Mouse (Mus musculus) myocyte (in vitro differentiated cells): ENCODE results near the gene Xrra1. TPM values are rescaled to one million over a fixed set of nuclear protein-coding genes. Genes with fewer than 3 reads are reported as not detected.

Experiments
- H3K27me3 ChIP-seq: one replicate; pipeline ENCODE4 v1.6.1; 2011; ENCODE audit not compliant: control insufficient read depth, insufficient read depth, insufficient read length
- H3K36me3 ChIP-seq: one replicate; pipeline ENCODE4 v1.6.1; 2011; ENCODE audit not compliant: control insufficient read depth, insufficient read depth
- H3K4me2 ChIP-seq: one replicate; pipeline ENCODE4 v1.6.1; 2011; ENCODE audit warnings: low read depth, control low read depth
- H3K4me3 ChIP-seq: one replicate; pipeline ENCODE4 v1.5.1; 2011; ENCODE audit warnings: mild to moderate bottlenecking, control low read depth, moderate library complexity
- H3K79me2 ChIP-seq: one replicate; pipeline ENCODE4 v1.6.1; 2011; ENCODE audit not compliant: control insufficient read depth, insufficient read depth
- H3ac ChIP-seq: one replicate; pipeline ENCODE4 v1.6.1; 2011; ENCODE audit not compliant: control insufficient read depth, insufficient read length
- CEBPB ChIP-seq: IDR thresholded peaks from 2 replicates; pipeline ENCODE4 v1.6.1; 2011; ENCODE audit warnings: mild to moderate bottlenecking, moderate library complexity; ENCODE audit not compliant: poor library complexity, insufficient read depth, severe bottlenecking
- E2F4 ChIP-seq: IDR thresholded peaks from one replicate; pipeline ENCODE4 v1.6.1; 2011; ENCODE audit warnings: mild to moderate bottlenecking, control low read depth, moderate library complexity; ENCODE audit not compliant: insufficient read depth
- MAX ChIP-seq: IDR thresholded peaks from one replicate; pipeline ENCODE4 v1.6.1; 2011; ENCODE audit warnings: low read depth, mild to moderate bottlenecking, control low read depth
- MYOD1 ChIP-seq, 3 experiments: IDR thresholded peaks; one replicate each; pipeline ENCODE4 v1.6.1; 2011; ENCODE audit warnings: control low read depth in 2 of 3, low read depth in 2 of 3, mild to moderate bottlenecking in 2 of 3, moderate library complexity in 1 of 3; ENCODE audit not compliant: insufficient read length in 2 of 3, control insufficient read depth in 1 of 3
- MYOG ChIP-seq, 3 experiments: IDR thresholded peaks; one replicate each; pipeline ENCODE4 v1.6.1; 2011; ENCODE audit warnings: control low read depth in 2 of 3, low read depth in 2 of 3, mild to moderate bottlenecking in 2 of 3; ENCODE audit not compliant: insufficient read length in 2 of 3, control insufficient read depth in 1 of 3, insufficient read depth in 1 of 3
- POLR2A ChIP-seq: IDR thresholded peaks from one replicate; pipeline ENCODE4 v1.6.1; 2011; ENCODE audit warnings: low read depth, mild to moderate bottlenecking, control low read depth, moderate library complexity; ENCODE audit not compliant: insufficient read length
- POLR2AphosphoS2 ChIP-seq: IDR thresholded peaks from one replicate; pipeline ENCODE4 v1.6.1; 2011; ENCODE audit warnings: low read depth, control low read depth; ENCODE audit not compliant: insufficient read length
- REST ChIP-seq: IDR thresholded peaks from one replicate; pipeline ENCODE4 v1.6.1; 2011; ENCODE audit warnings: mild to moderate bottlenecking, control low read depth, moderate library complexity; ENCODE audit not compliant: insufficient read depth, insufficient read length
- SRF ChIP-seq: IDR thresholded peaks from one replicate; pipeline ENCODE4 v1.6.1; 2011; ENCODE audit warnings: low read depth; ENCODE audit not compliant: control insufficient read depth, insufficient read length
- TCF12 ChIP-seq: IDR thresholded peaks from one replicate; pipeline ENCODE4 v1.6.1; 2011; ENCODE audit warnings: mild to moderate bottlenecking, control low read depth; ENCODE audit not compliant: poor library complexity, insufficient read depth, severe bottlenecking
- TCF3 ChIP-seq: IDR thresholded peaks from one replicate; pipeline ENCODE4 v1.6.1; 2011; ENCODE audit warnings: low read depth, control low read depth; ENCODE audit not compliant: insufficient read length
- USF1 ChIP-seq: IDR thresholded peaks from one replicate; pipeline ENCODE4 v1.6.1; 2011; ENCODE audit warnings: low read depth, mild to moderate bottlenecking, control low read depth, moderate library complexity
- polyA plus RNA-seq: library from polyadenylated mRNA; unstranded; fragments of >200 nt; fragmentation: generic; extraction: Trizol; gene quantifications from one replicate; pipeline ENCODE4 v1.2.1, GENCODE M21; 2012; ENCODE audit warnings: missing spikeins

The Xrra1 gene
- polyA plus RNA-seq, 1 experiment: 0.31 TPM

GRCm38 (mm10) chr7:99858175-99858812, 622 bp upstream of the Xrra1 start:
- H3K36me3 ChIP-seq: peaks cover 9% of the 10 kb centered on the region
- H3K4me3 ChIP-seq: peak overlapping the region; percentile 84
- peak overlapping the region; percentile 30 for H3ac ChIP-seq
- no peaks in the 10 kb centered on the region for H3K27me3 ChIP-seq
- TF ChIP-seq SRF (no peak), E2F4 (no peak)
- peaks cover 47% of the 10 kb centered on the region for H3K79me2 ChIP-seq
- peak overlapping the region; percentile 99 for H3K4me2 ChIP-seq

GRCm38 (mm10) chr7:99863362-99863761, 4.4 kb downstream of the Xrra1 start, which contains the start of gene Spcs2:
Spcs2 (minus strand) TSS chr7:99863462.
- Histone ChIP-seq H3K4me3 (no peak within 1 kb of the TSS), H3ac (no peak within 1 kb of the TSS), H3K27me3 (no peaks in the 10 kb centered on the region), H3K4me2 (no peak within 1 kb of the TSS), H3K79me2 (peaks cover 3% of the 10 kb centered on the region), H3K36me3 (no peaks in the 10 kb centered on the region)
- no peak for TF ChIP-seq SRF
- TF ChIP-seq TCF3: no peak
- no peak for TF ChIP-seq MYOD1 (IDR thresholded peaks at IDR 0.05; ENCODE audit: control insufficient read depth in 1 of 3, insufficient read length in 2 of 3, low read depth in 2 of 3)
- no peak for TF ChIP-seq REST
- TF ChIP-seq USF1: no peak
- TF ChIP-seq MAX: no peak
- no peak for TF ChIP-seq MYOG (IDR thresholded peaks at IDR 0.05; ENCODE audit: control insufficient read depth in 1 of 3, insufficient read depth in 1 of 3, insufficient read length in 2 of 3, low read depth in 2 of 3)
- no peak for TF ChIP-seq CEBPB
- TF ChIP-seq TCF12: no peak
- no peak for TF ChIP-seq E2F4
- TF ChIP-seq POLR2A: no peak
- TF ChIP-seq POLR2AphosphoS2: no peak

DNA sequence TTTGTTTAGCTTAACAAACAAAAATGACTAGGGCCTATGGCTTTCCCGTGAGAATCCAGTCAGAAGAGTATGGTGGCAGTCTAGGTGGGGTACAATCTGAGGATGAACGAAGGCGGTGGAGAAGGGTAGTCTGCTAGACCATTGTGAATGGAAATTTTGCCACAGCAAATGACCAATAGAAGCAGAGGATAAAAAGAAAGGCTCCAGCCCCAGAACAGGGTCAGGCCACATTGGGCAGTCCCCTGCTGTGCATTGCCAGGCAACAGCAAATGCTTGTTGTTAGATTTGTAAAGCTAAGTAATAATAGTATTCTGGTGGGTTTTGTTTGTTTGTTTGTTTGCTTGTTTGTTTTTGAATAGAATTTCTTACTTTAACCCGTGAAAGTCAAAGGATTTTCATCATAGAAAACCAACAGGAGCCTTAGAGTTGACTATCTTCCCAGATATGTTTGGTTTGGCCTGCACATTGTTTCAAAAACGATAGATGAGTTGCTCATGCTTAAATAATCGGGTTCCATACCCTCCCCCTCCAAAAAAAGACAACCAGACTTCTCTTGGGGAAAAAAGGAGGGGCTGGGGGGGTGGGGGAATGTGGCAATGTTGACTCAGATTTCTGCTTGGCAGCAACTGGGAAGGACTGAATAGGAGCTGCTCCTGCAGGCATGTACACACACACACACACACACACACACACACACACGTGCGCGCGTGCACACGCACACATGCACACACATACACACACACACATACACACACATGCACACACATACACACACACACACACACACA, 5.5 kb downstream of the Xrra1 start:
- TF ChIP-seq TCF12 (no peak), SRF (no peak), MAX (no peak), POLR2AphosphoS2 (no peak), MYOG (IDR thresholded peaks at IDR 0.05; ENCODE audit: control insufficient read depth in 1 of 3, insufficient read depth in 1 of 3, insufficient read length in 2 of 3, low read depth in 2 of 3) (no peak), MYOD1 (IDR thresholded peaks at IDR 0.05; ENCODE audit: control insufficient read depth in 1 of 3, insufficient read length in 2 of 3, low read depth in 2 of 3) (no peak)
- Histone ChIP-seq H3K27me3 (no peaks in the 10 kb centered on the region), H3K4me3 (no peak overlapping the region), H3ac (no peak overlapping the region), H3K36me3 (no peaks in the 10 kb centered on the region), H3K4me2 (no peak overlapping the region), H3K79me2 (no peaks in the 10 kb centered on the region)

DNA sequence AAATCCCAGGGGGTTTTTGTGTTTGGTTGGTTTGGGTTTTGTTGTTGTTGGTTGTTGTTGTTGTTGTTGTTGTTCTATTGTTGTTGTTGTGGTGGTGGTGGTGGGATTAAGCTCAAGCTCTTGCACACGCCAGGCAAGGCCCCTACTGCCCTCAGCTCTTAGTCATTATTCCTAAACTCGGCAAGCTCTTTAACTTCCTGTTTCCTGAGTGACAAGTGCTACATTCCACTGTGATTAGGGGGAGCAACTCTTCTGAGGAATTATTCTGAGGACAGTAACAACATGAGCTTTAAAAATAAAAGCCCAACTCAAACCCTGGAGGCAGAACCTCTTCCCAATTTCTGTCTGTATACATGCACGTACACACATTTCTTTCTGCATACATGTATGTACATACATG, 6.3 kb downstream of the Xrra1 start:
- Histone ChIP-seq H3K36me3 (no peaks in the 10 kb centered on the region), H3K4me3 (no peak overlapping the region), H3K4me2 (no peak overlapping the region), H3K79me2 (no peaks in the 10 kb centered on the region), H3K27me3 (no peaks in the 10 kb centered on the region), H3ac (no peak overlapping the region)
- TF ChIP-seq MYOG (IDR thresholded peaks at IDR 0.05; ENCODE audit: control insufficient read depth in 1 of 3, insufficient read depth in 1 of 3, insufficient read length in 2 of 3, low read depth in 2 of 3) (no peak), REST (no peak), CEBPB (no peak), POLR2AphosphoS2 (no peak), SRF (no peak), USF1 (no peak), MYOD1 (IDR thresholded peaks at IDR 0.05; ENCODE audit: control insufficient read depth in 1 of 3, insufficient read length in 2 of 3, low read depth in 2 of 3) (no peak), MAX (no peak), E2F4 (no peak), TCF12 (no peak), POLR2A (no peak), TCF3 (no peak)
